Mouse (Mus musculus) splenic B cell, adult 2 months (primary cell): ENCODE data around the gene Zbtb7a.
A peak's percentile ranks its signal among the peaks of the same experiment; 100 is the strongest.
"Not testable (repeated sequence)": the region's sequence is repeated elsewhere in the genome, so short reads cannot be mapped to it uniquely, and the experiment has no call there.

Source experiments
- DNase-seq: peaks from one replicate; pipeline ENCODE4 v3.0.0-alpha.2; 2011; ENCODE audit warnings: low read depth, low spot score
- H3K27me3 ChIP-seq: 2 replicates; pipeline ENCODE4 v1.6.1; 2012; ENCODE audit warnings: mild to moderate bottlenecking, low read length, moderate library complexity, mixed read lengths; ENCODE audit not compliant: control insufficient read depth, poor library complexity, insufficient read depth, severe bottlenecking
- H3K36me3 ChIP-seq: 2 replicates; pipeline ENCODE4 v1.6.1; 2012; ENCODE audit warnings: mild to moderate bottlenecking, low read length, moderate library complexity, mixed read lengths; ENCODE audit not compliant: control insufficient read depth, poor library complexity, insufficient read depth, severe bottlenecking

The Zbtb7a gene

DNA sequence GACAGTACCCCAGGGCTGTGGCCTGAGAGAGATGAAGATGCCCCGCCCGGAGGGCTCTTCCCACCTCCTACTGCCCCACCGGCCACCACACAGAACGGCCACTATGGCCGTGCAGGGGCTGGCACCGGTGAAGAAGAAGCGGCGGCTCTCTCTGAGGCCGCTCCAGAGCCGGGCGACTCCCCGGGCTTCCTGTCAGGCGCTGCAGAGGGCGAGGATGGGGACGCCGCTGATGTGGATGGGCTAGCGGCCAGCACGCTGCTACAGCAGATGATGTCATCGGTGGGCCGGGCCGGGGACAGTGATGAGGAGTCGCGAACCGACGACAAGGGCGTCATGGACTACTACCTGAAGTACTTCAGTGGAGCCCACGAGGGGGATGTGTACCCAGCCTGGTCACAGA lies 9.6 kb downstream of the Zbtb7a start:
- peaks cover 46% of the 10 kb centered on the region for H3K36me3 ChIP-seq
- no peaks in the 10 kb centered on the region for H3K27me3 ChIP-seq
- no peak for DNase-seq

DNA sequence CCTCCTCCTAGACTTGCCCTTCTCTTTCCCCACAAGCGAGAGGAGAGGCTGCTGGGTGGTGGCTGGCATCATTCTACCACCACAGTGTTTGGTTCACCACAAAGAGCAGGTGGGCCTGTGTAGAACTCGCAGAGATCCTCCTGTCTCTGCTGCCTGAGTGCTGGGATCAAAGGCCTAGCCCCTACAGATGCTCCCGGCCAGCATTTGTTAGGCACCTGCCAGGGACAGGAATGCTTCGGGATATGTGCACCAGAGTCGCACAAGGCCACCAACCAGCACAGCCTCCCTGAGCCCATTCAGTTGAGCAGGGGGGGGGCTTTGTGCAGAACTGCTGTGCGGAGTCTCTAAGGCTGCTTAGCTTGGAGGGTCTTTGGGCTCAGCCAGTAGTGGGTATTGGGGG lies 10.3 kb downstream of the Zbtb7a start:
- no peaks in the 10 kb centered on the region for H3K27me3 ChIP-seq
- peaks cover 46% of the 10 kb centered on the region for H3K36me3 ChIP-seq
- DNase-seq: no peak

DNA sequence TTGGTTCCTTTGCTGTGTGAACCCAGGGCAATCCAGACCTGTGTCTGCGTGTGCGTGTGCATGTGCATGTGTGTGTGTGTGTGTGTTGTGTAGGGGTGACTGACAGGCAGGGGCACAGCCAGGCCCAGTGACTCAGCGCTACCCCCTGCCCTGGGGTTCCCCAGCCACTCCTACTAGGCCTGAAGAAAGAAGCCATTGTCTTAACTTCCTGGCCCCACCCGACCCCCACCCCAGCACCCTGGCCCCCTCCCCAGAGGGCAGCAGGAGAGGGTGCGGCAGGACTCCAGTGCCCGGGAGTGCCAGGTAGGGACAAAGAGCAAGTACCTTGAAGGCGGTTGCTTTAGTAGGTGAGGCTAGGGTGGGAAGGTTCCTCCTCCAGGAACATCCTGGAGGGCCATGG lies 10.8 kb downstream of the Zbtb7a start:
- H3K36me3 ChIP-seq: peaks cover 46% of the 10 kb centered on the region
- DNase-seq: no peak
- H3K27me3 ChIP-seq: no peaks in the 10 kb centered on the region

DNA sequence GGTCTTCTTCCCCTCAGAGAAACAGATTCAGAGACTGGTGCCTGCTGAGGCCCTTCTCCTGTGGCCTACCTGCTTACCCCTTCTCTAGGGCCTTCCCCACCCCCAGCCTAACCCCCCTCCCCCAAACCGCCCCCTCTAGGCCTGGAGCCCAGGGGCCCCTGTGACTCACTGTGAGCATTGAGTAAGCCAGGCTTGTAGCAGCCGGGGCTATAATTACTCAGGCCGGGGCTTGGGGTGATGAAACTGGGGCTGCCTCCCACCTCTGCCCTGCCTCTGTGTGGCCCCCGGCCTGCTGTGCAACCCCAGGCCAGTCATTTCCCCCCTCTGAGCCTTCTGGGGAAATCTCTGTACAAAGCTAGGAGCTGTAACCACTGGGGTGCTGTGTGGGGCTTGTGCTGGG lies 11.3 kb downstream of the Zbtb7a start:
- no peak for DNase-seq

GRCm38 (mm10) chr10:81151261-81151660 lies 16.2 kb downstream of the Zbtb7a start:
- H3K27me3 ChIP-seq: no peaks in the 10 kb centered on the region
- DNase-seq: no peak
- H3K36me3 ChIP-seq: peaks cover 27% of the 10 kb centered on the region

More for the DNA sequence above, 11.3 kb downstream of the Zbtb7a start:
- H3K27me3 ChIP-seq: no peaks in the 10 kb centered on the region
- peaks cover 45% of the 10 kb centered on the region for H3K36me3 ChIP-seq

- H3K27me3 ChIP-seq: no peaks in the 10 kb centered on the region
- DNase-seq: no peak
- peaks cover 18% of the 10 kb centered on the region for H3K36me3 ChIP-seq
These were observed 17.6 kb downstream of the Zbtb7a start for GRCm38 (mm10) chr10:81152609-81153008.

GRCm38 (mm10) chr10:81154313-81154712 lies 19.3 kb downstream of the Zbtb7a start:
- peaks cover 8% of the 10 kb centered on the region for H3K36me3 ChIP-seq
- no peaks in the 10 kb centered on the region for H3K27me3 ChIP-seq
- no peak for DNase-seq

GRCm38 (mm10) chr10:81154736-81155135 lies 19.7 kb downstream of the Zbtb7a start:
- H3K36me3 ChIP-seq: peaks cover 6% of the 10 kb centered on the region
- DNase-seq: no peak
- no peaks in the 10 kb centered on the region for H3K27me3 ChIP-seq

DNA sequence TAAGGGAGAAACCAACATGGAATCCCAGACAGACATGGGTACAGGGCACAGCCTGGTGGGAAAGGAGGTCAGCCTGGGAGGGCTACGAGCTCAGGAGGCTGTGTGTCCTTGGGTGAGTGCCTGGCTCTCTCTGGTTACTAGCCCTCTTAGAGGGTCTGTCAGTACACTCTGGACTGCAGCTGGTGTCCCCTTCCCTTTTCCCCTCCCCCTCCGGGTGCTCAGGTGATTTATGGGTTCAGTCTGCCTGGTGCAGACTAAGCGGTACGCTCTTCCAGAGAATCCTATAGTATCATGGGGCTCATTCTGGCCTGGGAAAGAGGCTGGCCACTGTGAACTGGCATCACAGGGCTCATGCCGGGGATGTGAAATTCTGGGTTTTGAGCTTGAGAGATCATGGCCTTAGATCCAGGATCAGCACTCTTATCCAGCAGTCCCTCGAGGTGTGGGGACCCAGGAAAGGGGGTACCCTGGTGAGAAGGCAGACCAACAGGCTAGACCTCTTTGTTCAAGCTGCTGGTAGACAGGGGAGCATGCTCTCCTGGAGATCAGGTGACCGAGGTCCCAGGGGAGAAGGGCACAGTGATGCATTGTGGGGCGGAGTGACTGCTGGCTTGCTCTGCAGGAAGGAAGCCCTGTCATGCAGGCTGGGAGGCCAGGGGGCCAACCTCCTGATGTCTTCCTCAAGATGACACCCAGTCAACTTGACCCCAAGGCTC lies 26.7 kb downstream of the Zbtb7a start:
- no peaks in the 10 kb centered on the region for H3K27me3 ChIP-seq
- peak; percentile 97 for DNase-seq
- H3K36me3 ChIP-seq: no peaks in the 10 kb centered on the region; the same call in 1 of the 2 replicates

- H3K36me3 ChIP-seq: no peaks in the 10 kb centered on the region; the same call in 1 of the 2 replicates
- H3K27me3 ChIP-seq: no peaks in the 10 kb centered on the region
- DNase-seq: no peak
These were observed 27.3 kb downstream of the Zbtb7a start for GRCm38 (mm10) chr10:81162318-81162652.

- H3K27me3 ChIP-seq: no peaks in the 10 kb centered on the region
- no peaks in the 10 kb centered on the region for H3K36me3 ChIP-seq
- no peak for DNase-seq
These were observed 30.1 kb downstream of the Zbtb7a start for GRCm38 (mm10) chr10:81165118-81165517.

DNA sequence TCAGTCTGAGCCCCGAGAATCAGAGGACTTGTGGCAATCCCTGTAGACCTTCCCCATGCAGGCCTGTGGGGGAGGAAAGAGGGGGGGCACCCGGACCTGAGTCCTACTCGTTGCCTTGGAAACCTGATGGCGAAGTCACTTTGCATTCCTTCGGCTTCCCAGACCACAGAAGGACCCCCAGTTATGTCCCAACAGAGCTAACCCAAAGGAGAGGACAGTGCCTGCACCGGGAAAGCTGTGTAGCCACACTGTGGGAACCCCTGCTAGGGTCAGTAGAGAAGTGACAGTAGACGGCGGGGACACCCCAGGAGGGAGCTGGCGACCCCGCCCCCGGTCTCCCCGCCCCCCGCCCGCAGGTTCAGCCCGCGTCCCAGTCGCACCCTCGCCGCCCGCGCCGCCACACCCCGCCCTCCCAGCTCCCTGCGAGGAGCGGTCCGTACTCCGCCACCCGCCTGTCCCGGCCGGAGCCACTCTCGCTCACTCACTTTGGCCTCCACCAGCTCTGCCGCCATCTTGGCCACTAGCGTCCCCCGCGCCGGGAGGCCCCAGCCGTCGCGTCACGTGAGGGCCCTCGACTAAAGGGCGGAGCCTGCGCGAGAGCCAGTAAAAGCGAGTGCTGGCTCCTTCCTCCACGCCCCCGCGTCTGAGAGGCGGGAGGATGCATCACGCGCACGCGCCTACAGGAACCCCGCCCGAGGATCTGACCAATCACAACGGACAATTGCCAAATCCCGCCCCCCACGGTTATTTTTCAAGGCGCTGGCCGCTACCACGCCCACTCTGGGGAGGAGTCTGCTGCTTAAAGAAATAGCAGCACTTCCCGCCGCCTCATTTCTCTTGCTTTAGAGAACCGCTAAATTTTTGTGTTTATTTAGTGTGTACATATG lies 32.4 kb downstream of the Zbtb7a start, which contains the start of gene Pias4:
Gene Pias4, minus strand, starts transcription at position 724 of the 887 bp plus-strand sequence.
- DNase-seq: peak; percentile 100
- no peaks in the 10 kb centered on the region for H3K36me3 ChIP-seq
- H3K27me3 ChIP-seq: no peaks in the 10 kb centered on the region

- no peaks in the 10 kb centered on the region for H3K36me3 ChIP-seq
- no peaks in the 10 kb centered on the region for H3K27me3 ChIP-seq
- DNase-seq: no peak
These were observed 33.0 kb downstream of the Zbtb7a start for GRCm38 (mm10) chr10:81168087-81168431.

- H3K36me3 ChIP-seq: no peaks in the 10 kb centered on the region
- DNase-seq: peak; percentile 92
- H3K27me3 ChIP-seq: no peaks in the 10 kb centered on the region
These were observed 33.7 kb downstream of the Zbtb7a start for GRCm38 (mm10) chr10:81168521-81169244.

DNA sequence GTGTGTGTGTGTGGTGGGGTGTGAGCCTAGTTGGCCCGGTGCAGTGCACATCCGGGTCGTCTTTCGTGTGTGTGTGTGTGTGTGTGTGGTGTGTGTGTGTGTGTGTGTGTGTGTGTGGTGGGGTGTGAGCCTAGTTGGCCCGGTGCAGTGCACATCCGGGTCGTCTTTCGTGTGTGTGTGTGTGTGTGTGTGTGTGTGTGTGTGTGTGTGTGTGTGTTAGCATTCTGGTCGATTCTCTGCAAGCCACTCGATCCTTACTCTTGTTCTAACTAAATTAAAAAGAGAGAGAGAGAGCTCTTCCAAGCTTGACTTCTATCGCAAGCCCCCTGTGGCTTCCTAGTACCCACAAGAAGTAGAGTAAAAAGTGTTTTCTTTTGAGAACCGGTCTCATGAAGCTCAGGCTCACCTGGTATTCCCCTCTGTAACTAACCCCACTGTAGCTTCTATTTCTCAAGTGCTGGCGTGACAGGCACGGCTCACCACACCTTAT lies 34.4 kb downstream of the Zbtb7a start:
- not testable (repeated sequence) for H3K36me3 ChIP-seq, H3K27me3 ChIP-seq
- DNase-seq: peak; percentile 82
